Mouse (Mus musculus) urinary bladder, postnatal 14 days (tissue): ENCODE data around the gene Slc9a2.
A peak's percentile ranks its signal among the peaks of the same experiment; 100 is the strongest.
"Not testable (repeated sequence)": the region's sequence is repeated elsewhere in the genome, so short reads cannot be mapped to it uniquely, and the experiment has no call there.

Experiments
- DNase-seq: peaks from one replicate; pipeline ENCODE4 v3.0.0; 2021; ENCODE audit warnings: low spot score

Gene Slc9a2

DNA sequence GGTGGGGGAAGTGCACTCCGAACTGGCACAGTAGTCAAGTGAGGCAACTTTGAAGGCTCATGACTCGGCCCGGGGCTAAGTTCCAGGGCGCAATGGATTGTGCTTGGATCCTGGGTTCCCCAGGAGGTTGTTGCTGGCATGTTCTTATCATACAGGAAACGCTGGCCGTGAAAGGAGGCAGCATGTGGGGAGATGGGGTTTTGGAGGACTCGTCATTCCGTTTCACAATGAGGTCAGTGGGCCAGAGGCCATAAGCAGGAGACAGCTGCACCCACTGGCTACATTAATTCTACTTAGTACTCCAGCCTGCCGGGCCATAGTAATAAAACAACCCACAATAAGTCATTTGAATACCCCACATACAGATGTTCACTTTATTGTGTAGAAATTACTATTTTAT, 34.6 kb downstream of the Slc9a2 start:
- DNase-seq = peak; percentile 4

DNA sequence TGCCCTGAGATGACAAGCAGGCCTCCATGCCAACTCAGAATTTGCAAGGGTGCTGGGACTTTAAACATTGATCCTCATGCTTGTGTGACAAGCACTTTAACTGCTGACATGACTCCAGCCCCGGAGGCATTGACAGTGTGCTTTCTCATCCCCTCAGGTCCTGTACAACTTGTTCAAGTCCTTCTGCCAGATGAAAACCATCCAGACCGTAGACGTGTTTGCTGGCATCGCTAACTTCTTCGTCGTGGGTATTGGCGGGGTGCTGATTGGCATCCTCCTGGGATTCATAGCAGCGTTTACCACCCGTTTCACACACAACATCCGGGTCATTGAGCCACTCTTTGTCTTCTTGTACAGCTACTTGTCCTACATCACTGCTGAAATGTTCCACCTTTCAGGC, 45.7 kb downstream of the Slc9a2 start:
- no peak for DNase-seq

DNA sequence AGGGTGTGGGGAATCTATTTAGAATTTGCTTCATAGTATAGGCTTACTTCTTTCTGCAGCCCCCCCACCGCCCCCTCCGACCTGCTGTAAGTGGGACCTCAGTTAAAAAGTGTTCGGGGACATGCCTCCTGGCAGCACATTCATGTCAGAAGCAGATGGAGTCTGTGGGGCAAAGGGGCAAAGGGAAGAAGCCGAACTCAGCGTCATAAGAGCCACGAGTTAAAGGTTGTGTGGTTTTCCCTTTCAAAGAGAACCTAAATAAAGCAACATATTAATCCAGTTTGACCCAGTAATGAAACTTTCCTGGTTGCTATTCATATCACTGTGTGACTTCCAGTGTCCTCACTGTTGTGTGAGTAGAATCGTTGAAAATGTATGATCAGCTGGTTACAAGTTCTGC, 47.0 kb downstream of the Slc9a2 start:
- DNase-seq = no peak

DNA sequence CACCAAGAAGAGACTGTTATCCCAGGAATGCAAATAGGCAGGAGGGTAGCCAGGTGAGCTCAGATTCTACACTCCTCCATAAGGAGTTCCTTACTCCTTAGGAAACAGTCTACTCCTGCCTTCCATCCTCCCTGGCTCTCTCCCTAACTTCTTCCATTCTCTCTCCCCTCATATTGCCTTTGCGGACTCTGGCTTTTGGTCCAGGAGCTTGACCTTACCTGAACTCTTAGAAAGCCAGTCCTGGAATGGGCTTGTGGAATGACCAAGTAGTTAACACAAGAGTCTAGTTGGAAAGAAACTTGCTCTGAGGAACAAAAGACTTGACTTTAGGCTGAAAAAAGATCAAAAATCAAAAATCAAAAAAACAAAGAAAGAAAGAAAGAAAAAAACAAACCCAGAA, 48.3 kb downstream of the Slc9a2 start:
- DNase-seq = no peak

DNA sequence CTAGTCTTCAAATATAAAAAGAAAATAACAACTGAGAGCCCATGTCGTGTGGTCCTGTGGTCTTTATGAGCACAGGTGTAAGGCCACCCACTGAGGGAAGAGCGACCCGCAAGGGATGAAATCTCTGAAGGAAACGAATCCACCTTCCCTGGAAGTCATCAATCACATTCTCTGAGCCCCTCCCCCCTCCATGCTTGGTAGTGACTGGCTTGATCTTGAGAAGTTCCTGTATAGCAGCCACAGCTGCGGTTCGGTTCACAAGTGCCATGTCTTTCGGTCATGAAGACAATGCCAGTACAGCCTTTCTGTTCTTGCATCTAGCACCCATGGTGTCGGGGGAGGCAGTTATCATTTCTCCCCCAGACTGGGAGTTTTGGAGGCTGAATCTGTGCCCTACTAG, 57.3 kb downstream of the Slc9a2 start:
- DNase-seq = no peak

DNA sequence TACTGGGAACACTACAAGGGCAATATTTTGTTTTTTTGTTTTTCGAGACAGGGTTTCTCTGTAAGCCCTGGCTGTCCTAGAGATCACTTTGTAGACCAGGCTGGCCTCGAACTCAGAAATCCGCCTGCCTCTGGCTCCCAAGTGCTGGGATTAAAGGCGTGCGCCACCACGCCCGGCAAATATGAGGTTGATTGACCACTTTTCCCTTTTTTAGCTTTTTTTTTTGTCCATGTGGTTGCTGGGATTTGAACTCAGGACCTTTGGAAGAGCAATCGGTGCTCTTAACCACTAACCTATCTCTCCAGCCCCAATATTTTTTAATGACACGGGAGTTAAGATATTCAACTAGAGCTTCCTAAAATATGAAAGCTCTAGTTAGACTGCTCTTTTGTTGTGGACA, 57.9 kb downstream of the Slc9a2 start:
- DNase-seq = not testable (repeated sequence)

DNA sequence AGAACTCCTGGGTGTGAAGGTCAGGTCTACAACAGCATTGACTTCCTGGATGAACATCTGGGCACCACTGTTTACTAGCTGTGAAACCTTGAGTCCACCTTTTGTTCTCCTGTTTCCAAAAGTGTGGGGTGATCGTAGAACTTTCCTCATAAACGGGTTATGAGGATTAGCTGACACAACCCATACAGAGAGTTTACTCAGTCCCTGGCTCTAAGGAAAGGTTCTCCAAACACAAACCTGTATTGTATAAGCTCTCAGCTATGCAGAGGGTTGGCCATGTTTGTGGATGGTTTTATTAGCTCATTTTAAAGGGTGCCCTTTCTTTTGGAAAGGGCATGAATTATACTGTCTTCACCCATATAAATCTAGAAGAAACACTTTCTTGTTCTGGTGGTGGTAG, 60.4 kb downstream of the Slc9a2 start:
- DNase-seq = no peak

DNA sequence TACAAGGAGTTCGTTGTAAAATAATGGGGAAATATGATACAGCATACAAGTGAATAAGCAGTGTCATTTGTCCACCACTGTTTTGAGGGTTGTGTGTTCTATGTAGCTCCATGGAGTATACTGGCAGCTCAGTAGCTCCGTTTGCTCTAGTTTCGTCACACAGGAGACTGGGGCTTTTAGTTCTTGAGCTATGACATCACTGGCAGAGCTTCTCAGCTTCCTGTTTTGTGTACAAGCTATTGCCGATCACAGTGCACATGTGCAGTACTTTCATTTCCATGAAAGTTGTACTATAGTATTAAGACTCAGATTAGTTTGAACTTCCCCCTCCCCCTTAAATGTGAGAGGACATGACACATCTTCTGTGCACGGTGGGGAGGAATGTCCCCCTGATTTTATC, 65.7 kb downstream of the Slc9a2 start:
- DNase-seq = no peak

DNA sequence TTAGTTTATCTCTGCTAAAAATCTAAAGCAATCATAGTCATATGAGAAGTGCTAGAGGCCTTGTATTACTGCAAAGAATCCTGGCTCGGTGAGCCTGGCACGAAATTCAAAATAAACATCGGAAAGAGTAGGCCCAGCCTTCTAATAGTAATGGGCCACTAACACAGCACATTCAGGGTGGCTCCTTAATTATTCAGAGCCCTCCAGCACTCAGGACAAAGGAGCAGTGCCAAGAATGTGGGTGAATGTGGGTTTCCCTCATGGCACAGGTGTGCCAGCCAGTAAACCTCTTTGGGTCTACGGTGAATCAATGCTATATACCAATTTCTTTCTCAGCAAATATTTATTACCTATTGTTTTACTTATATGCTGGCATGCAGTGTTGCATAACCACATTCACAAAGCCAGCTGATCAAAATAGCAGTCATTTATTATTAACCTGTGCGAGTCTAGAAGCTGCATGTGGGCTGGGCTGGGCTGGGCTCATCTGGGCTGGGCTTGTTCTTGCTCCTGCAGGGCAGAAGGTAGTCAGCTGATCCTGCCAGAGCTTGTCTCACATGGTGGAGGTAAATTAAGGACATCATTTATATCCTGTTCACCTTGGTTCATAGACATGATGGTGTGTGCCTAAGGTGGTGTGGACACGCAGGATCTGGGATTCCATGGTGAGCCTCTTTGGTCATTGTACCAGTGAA, 79.5 kb downstream of the Slc9a2 start:
- DNase-seq = no peak

DNA sequence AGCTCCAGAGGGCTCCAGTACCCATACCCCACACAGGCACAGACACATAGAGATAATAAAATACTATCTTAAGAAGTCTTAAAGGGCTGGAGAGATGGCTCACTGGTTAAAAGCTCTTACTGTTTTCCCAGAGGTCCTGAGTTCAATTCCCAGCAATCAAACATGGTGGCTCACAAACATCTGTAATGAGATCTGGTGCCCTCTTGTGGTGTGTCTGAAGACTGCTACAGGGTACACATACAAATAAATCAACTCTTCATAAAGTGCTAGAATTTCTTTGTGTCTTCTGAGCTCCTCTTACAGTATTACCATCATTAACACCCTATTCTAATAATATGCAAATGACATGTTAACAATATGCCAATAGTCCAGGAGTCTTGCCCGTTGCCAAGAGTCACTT, 83.7 kb downstream of the Slc9a2 start:
- DNase-seq = no peak

DNA sequence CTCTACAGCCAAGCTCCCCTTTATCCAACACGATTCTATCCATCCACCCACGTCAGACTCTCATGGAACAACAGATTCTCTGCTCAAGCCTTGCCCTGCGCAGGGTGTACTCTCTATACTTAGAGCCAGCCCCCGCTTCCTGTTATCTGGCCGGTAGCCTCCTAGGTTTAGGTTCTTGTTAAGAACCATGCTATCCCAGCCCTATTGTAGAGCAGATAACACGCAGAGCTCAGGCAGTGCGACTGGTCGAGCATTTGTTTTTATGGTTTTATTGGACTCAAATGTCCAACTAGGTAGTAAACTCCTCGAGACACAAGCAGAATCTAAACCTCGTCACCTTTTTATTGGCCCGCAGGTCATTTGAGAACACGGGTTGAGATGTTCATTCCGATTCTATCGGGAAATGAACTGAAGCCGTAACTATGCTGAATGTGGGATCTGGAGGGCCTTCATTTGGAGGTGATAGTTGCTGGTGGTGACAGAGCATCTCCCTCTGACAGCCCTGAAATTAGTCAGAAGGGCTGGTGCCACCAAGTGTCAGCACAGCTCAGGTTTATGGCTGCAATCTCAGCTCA, 84.4 kb downstream of the Slc9a2 start:
- DNase-seq = no peak

DNA sequence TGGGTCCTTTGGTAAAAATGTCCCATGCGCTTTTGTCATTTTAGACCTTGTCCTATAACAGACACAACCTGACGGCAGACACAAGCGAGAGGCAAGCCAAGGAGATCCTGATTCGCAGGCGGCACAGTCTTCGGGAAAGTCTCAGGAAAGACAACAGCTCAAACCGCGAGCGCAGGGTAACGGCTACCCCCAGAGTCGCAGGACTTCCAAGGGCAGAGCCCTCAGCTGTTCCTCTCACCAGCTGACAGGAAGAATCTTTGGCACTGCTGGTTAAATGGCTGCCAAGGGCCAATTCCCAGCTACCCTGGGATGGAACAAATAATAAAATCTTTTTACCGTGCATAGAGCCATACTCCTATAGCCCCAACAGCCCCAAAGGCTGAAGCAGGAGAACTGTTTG, 85.1 kb downstream of the Slc9a2 start:
- DNase-seq = no peak

DNA sequence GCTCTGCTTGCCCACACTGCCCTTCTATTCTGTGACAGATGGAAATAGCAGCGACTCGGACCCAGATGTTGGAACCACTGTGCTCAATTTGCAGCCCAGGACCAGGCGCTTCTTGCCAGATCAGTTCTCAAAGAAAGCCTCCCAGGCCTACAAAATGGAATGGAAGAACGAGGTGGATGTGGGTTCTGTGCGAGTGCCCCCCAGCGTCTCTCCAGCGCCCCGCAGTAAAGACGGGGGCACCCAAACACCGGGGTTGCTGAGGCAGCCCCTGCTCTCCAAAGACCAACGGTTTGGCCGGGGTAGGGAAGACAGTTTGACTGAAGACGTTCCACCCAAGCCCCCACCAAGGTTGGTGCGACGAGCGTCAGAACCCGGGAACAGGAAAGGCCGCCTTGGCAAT, 87.2 kb downstream of the Slc9a2 start:
- DNase-seq = no peak

DNA sequence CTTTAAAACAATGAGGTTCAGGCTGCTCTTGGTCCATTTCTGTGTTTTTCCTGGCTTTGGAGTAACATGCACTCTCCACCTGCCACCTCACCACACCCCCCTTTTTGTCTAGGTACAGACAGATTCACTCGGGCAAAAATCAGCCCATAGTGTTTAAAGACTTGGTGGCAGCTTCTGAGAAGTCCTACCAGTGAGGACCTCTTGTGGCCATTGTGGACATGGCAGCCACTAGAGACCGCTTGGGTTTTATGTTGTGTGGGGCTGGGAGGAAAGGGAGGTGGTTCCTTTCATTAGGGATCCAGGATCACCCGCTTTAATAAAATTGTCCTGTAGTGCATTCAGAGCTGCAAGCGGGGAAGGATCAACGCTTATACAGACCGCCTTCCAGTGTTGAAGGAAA, 88.2 kb downstream of the Slc9a2 start:
- DNase-seq = peak; percentile 53

DNA sequence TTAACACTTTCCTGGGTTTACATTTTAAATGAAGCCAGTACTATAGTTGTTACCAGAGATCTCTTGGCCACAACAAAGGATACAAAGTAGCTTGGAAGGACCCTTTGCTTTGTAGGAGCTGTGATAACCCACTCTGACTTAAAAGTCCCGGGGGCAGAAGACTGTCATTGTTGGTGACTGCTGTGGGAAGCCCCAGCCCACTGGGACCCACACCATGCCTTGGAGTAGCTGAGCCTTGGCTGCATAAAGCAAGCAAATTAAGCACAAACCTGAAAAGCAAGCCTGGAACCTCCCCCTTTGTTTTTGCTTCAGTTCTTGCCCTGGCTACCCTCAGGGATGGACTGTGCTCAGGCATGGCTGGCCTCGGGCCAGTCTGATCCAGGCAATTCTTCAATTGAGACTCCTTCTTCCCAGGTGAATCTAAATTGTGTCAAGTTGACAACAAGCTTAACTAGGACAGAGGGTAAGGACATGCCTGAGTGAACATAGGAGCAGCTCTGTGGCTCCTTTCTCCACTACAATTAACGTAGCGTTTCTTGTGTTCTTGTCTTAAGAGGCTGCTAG, 89.0 kb downstream of the Slc9a2 start:
- no peak for DNase-seq

DNA sequence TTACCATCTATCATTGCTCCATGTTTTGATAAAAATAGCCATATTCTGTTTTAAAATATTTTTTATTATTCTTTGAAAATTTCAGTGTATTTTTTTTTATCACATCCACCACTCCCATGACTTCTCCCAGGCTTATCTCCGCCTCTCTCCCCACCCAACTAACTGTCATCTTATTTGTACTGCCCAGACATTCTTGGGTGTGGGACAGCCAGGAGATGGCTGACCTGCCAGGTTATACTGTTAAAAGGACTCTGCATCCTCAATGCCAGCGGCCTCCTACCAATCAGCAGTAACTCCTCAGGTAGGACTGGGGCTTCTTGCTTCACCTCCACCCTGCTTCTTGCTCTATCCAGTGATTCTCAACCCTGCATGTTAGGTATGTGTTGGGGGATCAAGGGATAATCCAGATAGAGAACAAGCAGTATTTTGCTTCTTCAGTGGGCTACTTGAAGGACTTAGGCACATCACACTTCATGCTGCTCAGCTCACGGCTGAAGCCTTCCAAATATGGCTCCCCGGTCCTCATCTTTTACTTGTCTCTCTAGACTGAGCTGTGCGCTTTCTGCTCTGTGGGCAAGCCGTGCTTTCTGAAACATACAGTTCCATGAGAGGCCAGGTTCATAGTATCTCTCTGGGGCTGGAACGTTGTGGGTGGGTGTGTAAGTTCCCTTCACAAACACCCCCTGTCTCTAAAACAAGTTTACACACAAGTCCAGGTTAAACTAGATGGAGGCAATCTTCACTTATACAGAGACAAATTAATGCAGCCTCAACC, 91.0 kb downstream of the Slc9a2 start:
- DNase-seq = no peak

DNA sequence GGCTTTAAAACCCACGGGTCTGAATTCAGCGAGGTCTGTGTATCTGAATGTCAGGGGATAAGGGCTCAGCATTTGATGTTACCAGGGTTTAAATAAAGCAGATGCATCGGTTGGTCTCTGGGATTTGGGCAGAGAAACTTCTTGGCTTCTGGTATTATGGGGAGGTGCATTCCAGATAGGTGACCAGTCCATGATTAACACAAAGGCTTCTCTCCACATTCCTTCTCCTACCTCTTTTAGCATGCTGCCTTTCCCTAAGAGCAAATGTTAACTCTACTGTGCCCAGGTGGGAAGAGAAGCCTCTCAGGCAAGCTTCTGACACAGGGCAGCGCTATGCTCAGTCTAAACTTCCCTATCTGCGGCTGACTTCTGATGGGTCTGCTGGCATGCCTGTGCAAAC, 92.9 kb downstream of the Slc9a2 start:
- no peak for DNase-seq

DNA sequence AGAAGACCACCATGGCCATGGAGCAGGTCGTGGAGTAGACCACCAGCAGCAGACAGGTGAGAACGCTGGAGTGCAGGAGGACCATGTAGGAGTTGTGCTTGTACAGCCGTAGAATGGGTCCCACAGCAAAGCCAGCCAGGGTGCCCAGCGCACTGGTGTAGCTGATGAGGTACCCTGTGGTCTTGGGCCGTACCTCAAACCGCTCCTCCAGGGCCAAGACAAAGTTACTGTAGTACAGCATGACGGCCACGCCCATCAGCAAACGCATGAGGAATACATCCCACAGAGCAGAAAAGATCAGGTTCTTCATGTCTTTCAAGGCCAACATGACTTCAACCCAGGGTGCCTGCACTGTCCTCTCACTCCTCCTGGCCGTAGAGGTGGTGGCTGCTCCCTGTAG, 93.7 kb downstream of the Slc9a2 start:
- DNase-seq = no peak

DNA sequence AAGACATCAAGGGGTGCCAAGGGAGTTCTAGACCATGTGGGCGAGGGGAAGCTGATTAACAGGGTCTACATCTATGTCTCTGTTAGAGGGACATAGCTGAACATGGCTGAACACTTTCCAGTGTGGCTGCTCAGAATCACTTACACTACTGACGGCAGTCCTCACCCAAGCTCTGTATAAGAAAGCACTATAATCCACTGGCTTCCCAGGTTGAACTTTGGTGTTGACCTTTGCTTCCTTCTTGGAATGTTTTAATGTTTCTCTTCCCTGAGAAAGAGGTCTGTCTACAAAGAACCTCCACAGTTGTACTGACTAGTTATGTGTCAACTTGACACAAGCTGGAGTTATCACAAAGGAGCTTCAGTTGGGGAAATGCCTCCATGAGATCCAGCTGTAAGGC, 95.7 kb downstream of the Slc9a2 start:
- DNase-seq = no peak

DNA sequence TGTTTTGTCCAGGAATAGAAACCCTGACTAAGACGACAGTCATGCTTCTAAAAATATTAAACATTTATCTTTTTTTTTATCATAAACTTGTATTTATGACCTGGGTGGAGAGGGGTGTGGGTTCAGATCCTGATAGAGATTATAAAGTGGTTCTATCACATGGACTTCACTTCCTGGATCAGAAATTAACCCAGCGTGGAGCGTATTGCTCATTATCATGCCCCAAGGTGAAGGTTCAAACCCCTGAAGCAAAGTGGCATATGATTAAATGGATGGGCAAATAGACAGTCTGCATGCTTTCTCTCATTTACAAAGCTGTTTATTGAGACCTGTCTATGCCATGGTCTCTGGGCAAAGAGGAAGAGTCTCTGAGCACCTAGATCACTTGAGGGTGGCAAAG, 96.4 kb downstream of the Slc9a2 start:
- no peak for DNase-seq

DNA sequence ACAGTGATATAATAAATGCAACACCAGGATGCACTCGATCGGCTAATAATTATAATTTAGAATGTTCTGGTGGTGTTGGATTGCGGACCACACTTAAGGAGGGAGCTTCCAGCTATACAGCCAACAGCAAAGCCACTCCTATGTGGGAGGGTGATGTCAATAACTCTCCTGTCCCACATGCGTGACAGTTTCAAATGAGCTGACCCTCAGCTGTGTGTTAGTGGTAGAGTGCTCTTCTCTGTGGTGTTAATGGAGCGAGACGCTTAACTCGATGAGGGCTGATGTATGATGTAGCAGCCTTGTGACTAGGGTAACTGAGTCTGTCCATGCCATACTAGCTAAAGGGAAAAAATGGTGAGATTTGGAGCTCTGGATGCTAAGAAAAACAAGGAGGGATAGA, 103.1 kb downstream of the Slc9a2 start:
- DNase-seq = no peak

DNA sequence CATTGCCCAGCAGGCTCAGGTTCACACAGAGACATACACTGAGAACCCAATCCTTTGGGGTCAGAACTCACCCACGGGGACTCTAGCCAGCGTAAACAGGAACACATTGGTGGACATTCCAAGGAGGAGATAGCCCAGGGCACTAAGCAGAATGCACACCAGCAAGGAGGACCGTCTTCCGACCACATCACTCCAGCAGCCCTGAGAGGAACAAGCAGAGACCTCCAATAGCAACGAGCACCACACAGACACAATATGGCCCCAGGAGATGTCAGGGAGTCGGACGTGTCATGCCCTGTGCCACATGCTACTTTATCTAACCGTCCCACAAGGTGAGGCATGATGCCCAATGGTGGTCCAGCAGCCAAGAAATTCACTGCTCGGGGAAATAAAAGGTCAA, 103.9 kb downstream of the Slc9a2 start:
- no peak for DNase-seq

DNA sequence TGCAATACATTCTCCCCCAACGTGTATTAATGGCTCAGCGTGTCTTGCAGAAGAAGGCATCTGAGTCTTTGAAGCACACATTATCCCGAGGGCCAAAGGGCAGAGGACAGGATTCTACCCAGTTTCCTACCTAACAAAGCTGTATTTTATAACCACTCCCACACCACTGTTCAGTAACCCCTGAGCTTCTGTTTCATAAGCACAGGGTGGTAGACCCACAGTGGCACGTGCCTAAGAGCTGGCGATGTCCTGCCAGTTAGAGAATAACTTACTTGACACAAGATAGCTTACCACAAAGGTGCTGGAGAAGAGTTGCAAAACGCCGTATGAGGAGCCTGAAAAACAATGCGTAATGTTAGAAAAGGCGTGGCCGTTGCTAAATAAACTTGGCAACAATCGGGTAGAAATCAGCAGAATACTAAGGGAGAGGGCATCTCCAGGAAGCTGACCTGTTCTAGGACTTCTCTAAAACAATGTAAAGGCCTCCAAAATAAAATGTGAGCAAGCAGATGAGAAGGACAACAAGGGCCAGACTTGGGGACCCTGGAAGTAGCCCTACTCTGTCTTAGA, 105.6 kb downstream of the Slc9a2 start:
- no peak for DNase-seq
